Mouse (Mus musculus): Measurements from ENCODE around the gene S100z. TPM values are rescaled to one million over a fixed set of nuclear protein-coding genes. Genes with fewer than 3 reads are reported as not detected.
A peak's percentile ranks its signal among the peaks of the same experiment; 100 is the strongest.

Gene S100z
- polyA plus RNA-seq, 1 experiment from 2014 or later: not detected

GRCm38 (mm10) chr13:95444291-95444690 lies 34.2 kb downstream of the S100z start:
- Histone ChIP-seq H3K9ac (no peak overlapping the region), H3K4me3 (peak overlapping the region; percentile 26; the same call in 1 of the 2 replicates), H3K9me3 (replicated peaks) (no peaks in the 10 kb centered on the region), H3K4me2 (no peak overlapping the region), H3K27ac (no peak overlapping the region), H3K36me3 (no peaks in the 10 kb centered on the region), H3K4me1 (peaks cover 4% of the 10 kb centered on the region; the same call in 1 of the 2 replicates), H3K27me3 (replicated peaks) (peaks cover 53% of the 10 kb centered on the region)
- WGBS (ENCODE audit: insufficient replicate concordance): 18% methylated on average over 7 of the region's 7 CpGs
- ATAC-seq: no peak

GRCm38 (mm10) chr13:95443376-95444233 lies 34.9 kb downstream of the S100z start:
- Histone ChIP-seq H3K27ac (no peak overlapping the region), H3K4me3 (peak overlapping the region; percentile 26), H3K27me3 (replicated peaks) (peaks cover 53% of the 10 kb centered on the region), H3K9ac (no peak overlapping the region), H3K4me2 (peak overlapping the region; percentile 52), H3K36me3 (no peaks in the 10 kb centered on the region), H3K4me1 (peaks cover 4% of the 10 kb centered on the region; the same call in 1 of the 2 replicates), H3K9me3 (replicated peaks) (no peaks in the 10 kb centered on the region)
- ATAC-seq: no peak
- 7% methylated on average over 46 of the region's 46 CpGs for WGBS (ENCODE audit: insufficient replicate concordance)

GRCm38 (mm10) chr13:95442901-95443300 lies 35.6 kb downstream of the S100z start:
- no peaks in the 10 kb centered on the region for H3K36me3 ChIP-seq
- no peak overlapping the region for H3K27ac ChIP-seq
- no peak overlapping the region for H3K4me2 ChIP-seq
- peaks cover 56% of the 10 kb centered on the region for H3K27me3 ChIP-seq (replicated peaks)
- H3K9me3 ChIP-seq (replicated peaks): no peaks in the 10 kb centered on the region
- H3K9ac ChIP-seq: no peak overlapping the region
- 30% methylated on average over 4 of the region's 4 CpGs for WGBS (ENCODE audit: insufficient replicate concordance)
- H3K4me1 ChIP-seq: peaks cover 4% of the 10 kb centered on the region; the same call in 1 of the 2 replicates
- H3K4me3 ChIP-seq: no peak overlapping the region
- ATAC-seq: no peak

GRCm38 (mm10) chr13:95439569-95439968 lies 39.0 kb downstream of the S100z start:
- H3K4me1 ChIP-seq: peaks cover 4% of the 10 kb centered on the region; the same call in 1 of the 2 replicates
- peaks cover 42% of the 10 kb centered on the region for H3K27me3 ChIP-seq (replicated peaks)
- no peak overlapping the region for H3K9ac ChIP-seq
- no peaks in the 10 kb centered on the region for H3K36me3 ChIP-seq
- H3K9me3 ChIP-seq (replicated peaks): no peaks in the 10 kb centered on the region
- ATAC-seq: no peak
- no peak overlapping the region for H3K4me2 ChIP-seq
- 46% methylated on average over 5 of the region's 5 CpGs for WGBS (ENCODE audit: insufficient replicate concordance)
- no peak overlapping the region for H3K27ac ChIP-seq
- no peak overlapping the region for H3K4me3 ChIP-seq

GRCm38 (mm10) chr13:95431760-95432159 lies 46.8 kb downstream of the S100z start:
- no peaks in the 10 kb centered on the region for H3K36me3 ChIP-seq
- no peaks in the 10 kb centered on the region for H3K9me3 ChIP-seq (replicated peaks)
- H3K27ac ChIP-seq: no peak overlapping the region
- no peaks in the 10 kb centered on the region for H3K4me1 ChIP-seq
- no peak overlapping the region for H3K9ac ChIP-seq
- 70% methylated on average over 10 of the region's 10 CpGs for WGBS (ENCODE audit: insufficient replicate concordance)
- no peaks in the 10 kb centered on the region; the same call in 1 of the 2 replicates for H3K27me3 ChIP-seq (replicated peaks)
- no peak for ATAC-seq
- H3K4me3 ChIP-seq: no peak overlapping the region
- H3K4me2 ChIP-seq: no peak overlapping the region

GRCm38 (mm10) chr13:95427499-95427898 lies 51.0 kb downstream of the S100z start:
- no peak overlapping the region for H3K27ac ChIP-seq
- no peak for ATAC-seq
- H3K9ac ChIP-seq: no peak overlapping the region
- H3K4me3 ChIP-seq: no peak overlapping the region
- no peak overlapping the region for H3K4me2 ChIP-seq
- no peaks in the 10 kb centered on the region for H3K36me3 ChIP-seq
- H3K27me3 ChIP-seq (replicated peaks): no peaks in the 10 kb centered on the region; the same call in 1 of the 2 replicates
- 57% methylated on average over 3 of the region's 3 CpGs for WGBS (ENCODE audit: insufficient replicate concordance)
- H3K9me3 ChIP-seq (replicated peaks): no peaks in the 10 kb centered on the region
- no peaks in the 10 kb centered on the region for H3K4me1 ChIP-seq

Other genes starting within 250 kb of the S100z start
- gene Pde8b, start 228.4 kb downstream of the S100z start, polyA plus RNA-seq (2016; fragmentation: Nextera tagmentation; extraction: Ambion mirVana): 0.52 and 0.66 TPM in 2 replicates
- 13.2 and 14.4 TPM in 2 replicates for gene Zbed3, start 155.1 kb downstream of the S100z start, polyA plus RNA-seq (2016; fragmentation: Nextera tagmentation; extraction: Ambion mirVana)
- 32.5 and 33.3 TPM in 2 replicates for gene Aggf1, start 103.4 kb downstream of the S100z start, polyA plus RNA-seq (2016; fragmentation: Nextera tagmentation; extraction: Ambion mirVana)
- not detected in 2 replicates for gene Crhbp, start 33.8 kb downstream of the S100z start, polyA plus RNA-seq (2016; fragmentation: Nextera tagmentation; extraction: Ambion mirVana)
- gene F2rl1, start 46.5 kb upstream of the S100z start, polyA plus RNA-seq (2016; fragmentation: Nextera tagmentation; extraction: Ambion mirVana): 0.07 and 0.12 TPM in 2 replicates
- gene F2r, start 139.8 kb upstream of the S100z start, polyA plus RNA-seq (2016; fragmentation: Nextera tagmentation; extraction: Ambion mirVana): 84.2 and 84.3 TPM in 2 replicates
- gene F2rl2, start 218.1 kb upstream of the S100z start, polyA plus RNA-seq (2016; fragmentation: Nextera tagmentation; extraction: Ambion mirVana): 22.0 and 23.5 TPM in 2 replicates

Data from liver, embryonic 12.5 days (tissue).